ENCODE assay signal across 11 mouse cellular contexts in genomic region chr17:64469754-64470400, GRCm38 (mm10).
A peak's percentile ranks its signal among the peaks of the same experiment; 100 is the strongest.
DNase-seq lines count a peak whose midpoint lies in the region; ATAC-seq and TF ChIP-seq lines count a peak whose summit lies in the region.
"Had no signal": no experiment of that assay in that cellular context is flagged by ENCODE, and none has a peak within 500 bp of the region (broad histone marks: within the 10 kb centered on the region; RNA-seq: fewer than 3 reads in every experiment).

No protein-coding gene starts in this region.

- H3K4me2 ChIP-seq in midbrain, embryonic 13.5 days (replicated peaks) = no peak overlapping the region; the same call in 1 of the 2 replicates
- H3K4me2 ChIP-seq in intestine, embryonic 15.5 days (replicated peaks) = peak overlapping the region; percentile 3
- peak overlapping the region; percentile 21; the same call in 1 of the 2 replicates for H3K4me2 ChIP-seq in stomach, embryonic 15.5 days

- no peak for TF ChIP-seq CTCF in gastrocnemius, adult 2 months (IDR thresholded peaks at IDR 0.05)

- 0 out of 2 replicates have a peak, but pooled peaks cover 9% of the 10 kb centered on the region for H3K4me1 ChIP-seq in midbrain, embryonic 13.5 days (replicated peaks)
- no peaks in the 10 kb centered on the region for H3K4me1 ChIP-seq in midbrain, embryonic 10.5 days
- no peaks in the 10 kb centered on the region for H3K4me1 ChIP-seq in intestine, embryonic 15.5 days (replicated peaks)
- H3K4me1 ChIP-seq in stomach, embryonic 15.5 days = no peaks in the 10 kb centered on the region

- H3K36me3 ChIP-seq in midbrain, embryonic 13.5 days = no peaks in the 10 kb centered on the region
- no peaks in the 10 kb centered on the region for H3K36me3 ChIP-seq in midbrain, embryonic 10.5 days
- no peaks in the 10 kb centered on the region for H3K36me3 ChIP-seq in intestine, embryonic 15.5 days
- H3K36me3 ChIP-seq in stomach, embryonic 15.5 days = no peaks in the 10 kb centered on the region

- H3K27ac ChIP-seq in gastrocnemius, adult 2 months = no peak overlapping the region
- H3K27ac ChIP-seq in midbrain, embryonic 13.5 days = no peak overlapping the region
- H3K27ac ChIP-seq in midbrain, embryonic 10.5 days (replicated peaks) = no peak overlapping the region
- H3K27ac ChIP-seq in intestine, embryonic 15.5 days = no peak overlapping the region
- H3K27ac ChIP-seq in stomach, embryonic 15.5 days = no peak overlapping the region

- H3K4me3 ChIP-seq in gastrocnemius, adult 2 months = peak overlapping the region; percentile 19; the same call in 1 of the 2 replicates
- no peak overlapping the region for H3K4me3 ChIP-seq in midbrain, embryonic 13.5 days (replicated peaks)
- no peak overlapping the region for H3K4me3 ChIP-seq in midbrain, embryonic 10.5 days
- no peak overlapping the region for H3K4me3 ChIP-seq in intestine, embryonic 15.5 days (replicated peaks)
- H3K4me3 ChIP-seq in stomach, embryonic 15.5 days (replicated peaks) = no peak overlapping the region

- H3K27me3 ChIP-seq in midbrain, embryonic 13.5 days = no peaks in the 10 kb centered on the region
- H3K27me3 ChIP-seq in midbrain, embryonic 10.5 days (ENCODE audit: low read depth, poor library complexity, severe bottlenecking) = no peaks in the 10 kb centered on the region
- H3K27me3 ChIP-seq in intestine, embryonic 15.5 days (replicated peaks) = no peaks in the 10 kb centered on the region
- H3K27me3 ChIP-seq in stomach, embryonic 15.5 days (replicated peaks) = no peaks in the 10 kb centered on the region

- DNase-seq in gastrocnemius, adult 2 months = no peak
- DNase-seq in gastrocnemius, postnatal 10 days = no peak
- DNase-seq in midbrain, embryonic 10.5 days (ENCODE audit: low spot score) = no peak
- no peak for DNase-seq in thymus, postnatal 0 days (ENCODE audit: low spot score)
- DNase-seq in left cerebral cortex, postnatal 36 days (ENCODE audit: low spot score in 2 of 2) = no peak
- DNase-seq: cerebellum, postnatal 36 days; heart, adult 11 months; right cerebral cortex, postnatal 14 days had no signal

- peak; percentile 34; the same call in 1 of the 2 replicates for ATAC-seq in midbrain, embryonic 13.5 days
- ATAC-seq in intestine, embryonic 15.5 days = no peak
- ATAC-seq in stomach, embryonic 15.5 days (ENCODE audit: insufficient read depth, low FRiP score, low read depth) = no peak; the same call in 1 of the 2 replicates

- H3K9ac ChIP-seq in midbrain, embryonic 13.5 days (replicated peaks) = no peak overlapping the region
- H3K9ac ChIP-seq in intestine, embryonic 15.5 days = no peak overlapping the region
- H3K9ac ChIP-seq in stomach, embryonic 15.5 days = no peak overlapping the region

- 52% methylated on average over 12 of the region's 12 CpGs for WGBS in midbrain, embryonic 13.5 days
- WGBS in midbrain, embryonic 10.5 days = 59% methylated on average over 12 of the region's 12 CpGs
- 39% methylated on average over 12 of the region's 12 CpGs for WGBS in intestine, embryonic 15.5 days
- WGBS in stomach, embryonic 15.5 days = 33% methylated on average over 12 of the region's 12 CpGs

- intact Hi-C loops in gastrocnemius, adult 2 months (cut with DNase I) = no loop called here
- intact Hi-C loops in left cerebral cortex, postnatal 36 days (cut with DNase I) = no loop called here

- no peaks in the 10 kb centered on the region for H3K9me3 ChIP-seq in midbrain, embryonic 13.5 days
- H3K9me3 ChIP-seq in midbrain, embryonic 10.5 days (replicated peaks) = no peaks in the 10 kb centered on the region
- no peaks in the 10 kb centered on the region for H3K9me3 ChIP-seq in intestine, embryonic 15.5 days
- H3K9me3 ChIP-seq in stomach, embryonic 15.5 days = no peaks in the 10 kb centered on the region
